Mouse (Mus musculus): ENCODE data around the gene Gdpd5.

- TF ChIP-seq CTCF (IDR thresholded peaks at IDR 0.05; ENCODE audit: extremely low read depth, insufficient read length, insufficient replicate concordance, low read depth, low read length), result no peak
- TF ChIP-seq POLR2A (IDR thresholded peaks at IDR 0.05; ENCODE audit: low read depth, low read length), result peak; percentile 96
Observed at GRCm38 (mm10) chr7:99483271-99483923, 102.2 kb downstream of the Gdpd5 start, which contains the start of gene Rps3.
